Mouse (Mus musculus) intestine, embryonic 14.5 days (tissue): ENCODE data around the gene 4930539E08Rik. TPM values are rescaled to one million over a fixed set of nuclear protein-coding genes. Genes with fewer than 3 reads are reported as not detected.

Experiments used
- ATAC-seq: fragments of 200-750 bp; cut with Nextera tagmentation; replicated peaks from 2 replicates; pipeline ENCODE4 v1.8.0; 2017; ENCODE audit warnings: low read depth, moderate number of reproducible peaks, moderate TSS enrichment, moderate library complexity; ENCODE audit not compliant: low FRiP score, low TSS enrichment
- DNase-seq: peaks from one replicate; pipeline ENCODE4 v3.0.0-alpha.2; 2018; ENCODE audit warnings: low spot score
- H3K27ac ChIP-seq: fragments of 300-500 bp; sonication (generic); 2 replicates; pipeline ENCODE4 v1.5.1; 2014; ENCODE audit warnings: low read depth, mild to moderate bottlenecking, control low read depth
- H3K27me3 ChIP-seq: fragments of 300-500 bp; sonication (generic); replicated peaks from 2 replicates; pipeline ENCODE4 v1.6.1; 2014; ENCODE audit warnings: low read length, control low read depth; ENCODE audit not compliant: control insufficient read depth, insufficient read depth
- H3K36me3 ChIP-seq: fragments of 300-500 bp; sonication (generic); 2 replicates; pipeline ENCODE4 v1.6.1; 2014; ENCODE audit warnings: low read length, control low read depth; ENCODE audit not compliant: control insufficient read depth, insufficient read depth
- H3K4me1 ChIP-seq: fragments of 300-500 bp; sonication (generic); replicated peaks from 2 replicates; pipeline ENCODE4 v1.6.1; 2014; ENCODE audit warnings: low read length, control low read depth, mixed read lengths; ENCODE audit not compliant: control insufficient read depth, insufficient read depth
- H3K4me2 ChIP-seq: fragments of 300-500 bp; sonication (generic); 2 replicates; pipeline ENCODE4 v1.6.1; 2014; ENCODE audit warnings: low read length
- H3K4me3 ChIP-seq: fragments of 300-500 bp; sonication (generic); 2 replicates; pipeline ENCODE4 v1.5.1; 2014; ENCODE audit warnings: low read depth, low read length, control low read depth, mixed read lengths
- H3K9ac ChIP-seq: fragments of 300-500 bp; sonication (generic); 2 replicates; pipeline ENCODE4 v1.6.1; 2014; ENCODE audit warnings: mild to moderate bottlenecking, low read length
- H3K9me3 ChIP-seq: fragments of 300-500 bp; sonication (generic); 2 replicates; pipeline ENCODE4 v1.6.1; 2016; ENCODE audit warnings: low read length, control low read depth; ENCODE audit not compliant: control insufficient read depth
- WGBS: fragments of 180-500 bp; shearing (Covaris S2); extraction: QIAGEN DNeasy Blood & Tissue Kit; methylation state at CpG from one replicate; pipeline ENCODE4 v1.1.7; 2014; 5-methylcytosine and 5-hydroxymethylcytosine counted together
- polyA plus RNA-seq: library from polyadenylated mRNA; unstranded; fragments of >200 nt; fragmentation: Nextera tagmentation; extraction: Ambion mirVana; gene quantifications from 2 replicates; pipeline ENCODE4 v1.2.1, GENCODE M21; 2014

The 4930539E08Rik gene
- polyA plus RNA-seq, 1 experiment from 2014 or later = 3.6 TPM

DNA sequence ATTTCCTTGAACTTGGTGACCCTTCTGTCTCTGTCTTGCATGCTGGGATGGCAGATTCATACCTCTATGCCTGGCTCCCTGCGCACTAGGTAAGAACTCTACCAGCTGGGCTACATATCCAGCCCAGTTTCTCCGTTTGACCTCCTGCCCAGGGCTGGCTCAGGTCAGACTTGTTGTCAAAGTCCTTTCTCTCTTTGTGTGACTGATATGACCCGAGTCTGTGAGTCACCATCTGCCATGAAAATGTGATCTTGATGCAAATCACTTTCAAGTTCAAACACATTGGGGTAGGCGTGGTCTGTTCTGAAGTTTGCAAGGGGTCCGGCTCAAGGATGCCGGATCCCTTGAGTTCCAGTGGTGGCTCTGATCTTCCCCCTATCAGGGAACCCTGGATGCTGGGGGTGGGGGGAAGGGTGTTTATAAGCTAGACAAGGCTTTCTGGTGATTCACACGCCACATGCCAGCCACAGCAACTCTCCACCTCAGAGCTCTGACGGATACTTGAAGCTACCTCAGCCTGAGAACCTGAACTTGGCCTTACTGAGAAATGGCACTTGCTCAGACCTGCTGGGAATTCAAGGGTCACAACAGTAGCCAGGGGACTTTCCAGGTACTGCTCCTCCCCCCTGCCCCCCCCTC is 10.0 kb upstream of the 4930539E08Rik start:
- WGBS = 84% methylated on average over 8 of the region's 8 CpGs

GRCm38 (mm10) chr17:28922096-28922495 is 7.0 kb upstream of the 4930539E08Rik start:
- H3K4me3 ChIP-seq = no peak overlapping the region
- no peaks in the 10 kb centered on the region for H3K36me3 ChIP-seq
- H3K4me1 ChIP-seq = no peaks in the 10 kb centered on the region
- no peak overlapping the region for H3K4me2 ChIP-seq
- no peaks in the 10 kb centered on the region for H3K27me3 ChIP-seq
- WGBS = 58% methylated on average over 6 of the region's 6 CpGs
- DNase-seq = no peak
- H3K27ac ChIP-seq = no peak overlapping the region
- ATAC-seq = no peak
- H3K9me3 ChIP-seq = no peaks in the 10 kb centered on the region
- H3K9ac ChIP-seq = no peak overlapping the region

More for the DNA sequence above, 10.0 kb upstream of the 4930539E08Rik start:
- Histone ChIP-seq H3K4me2 (no peak overlapping the region), H3K36me3 (no peaks in the 10 kb centered on the region), H3K4me3 (no peak overlapping the region), H3K9me3 (no peaks in the 10 kb centered on the region), H3K27me3 (no peaks in the 10 kb centered on the region), H3K9ac (no peak overlapping the region), H3K4me1 (peaks cover 4% of the 10 kb centered on the region; the same call in 1 of the 2 replicates), H3K27ac (no peak overlapping the region)
- ATAC-seq (no peak), DNase-seq (no peak)

- no peaks in the 10 kb centered on the region for H3K4me1 ChIP-seq
- H3K4me2 ChIP-seq = no peak overlapping the region
- H3K36me3 ChIP-seq = no peaks in the 10 kb centered on the region
- ATAC-seq (no peak), DNase-seq (no peak)
- H3K9ac ChIP-seq = no peak overlapping the region
- H3K9me3 ChIP-seq = no peaks in the 10 kb centered on the region
- no peak overlapping the region for H3K27ac ChIP-seq
- H3K4me3 ChIP-seq = no peak overlapping the region
- WGBS = 67% methylated on average over 8 of the region's 8 CpGs
- no peaks in the 10 kb centered on the region for H3K27me3 ChIP-seq
These were observed 6.0 kb upstream of the 4930539E08Rik start for GRCm38 (mm10) chr17:28921086-28921485.

GRCm38 (mm10) chr17:28916520-28916919 is 1.4 kb upstream of the 4930539E08Rik start:
- ATAC-seq = no peak
- no peak overlapping the region for H3K27ac ChIP-seq
- no peak overlapping the region for H3K4me2 ChIP-seq
- no peaks in the 10 kb centered on the region for H3K27me3 ChIP-seq
- H3K9ac ChIP-seq = no peak overlapping the region
- H3K36me3 ChIP-seq = no peaks in the 10 kb centered on the region
- WGBS = 67% methylated on average over 1 of the region's 1 CpGs
- no peaks in the 10 kb centered on the region for H3K9me3 ChIP-seq
- no peaks in the 10 kb centered on the region for H3K4me1 ChIP-seq
- DNase-seq = no peak
- H3K4me3 ChIP-seq = no peak overlapping the region

GRCm38 (mm10) chr17:28913940-28914339 is 1.2 kb downstream of the 4930539E08Rik start:
- no peak overlapping the region for H3K9ac ChIP-seq
- no peak for ATAC-seq

DNA sequence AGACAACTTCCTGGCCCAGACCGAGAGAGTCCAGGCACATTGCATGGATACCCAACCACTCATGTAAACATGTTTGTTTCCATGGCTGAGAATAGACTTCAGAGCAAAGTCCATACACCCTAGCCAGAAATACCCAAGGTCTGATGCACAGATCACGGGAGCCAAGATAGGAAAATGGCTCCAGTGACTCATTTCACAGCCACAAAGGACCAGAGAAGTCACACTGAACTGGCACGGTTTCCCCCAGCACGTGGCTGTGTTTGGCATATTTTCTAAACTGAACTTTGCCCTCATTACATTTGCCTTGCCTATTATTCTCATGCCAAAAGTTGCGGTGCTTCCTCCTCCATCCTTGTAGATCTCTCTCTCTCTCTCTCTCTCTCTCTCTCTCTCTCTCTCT is 1.9 kb downstream of the 4930539E08Rik start:
- Histone ChIP-seq H3K4me2 (0 out of 2 replicates have a peak overlapping the region, but pooled peaks have one; percentile 16), H3K4me1 (peaks cover 3% of the 10 kb centered on the region; the same call in 1 of the 2 replicates), H3K4me3 (no peak overlapping the region), H3K27me3 (0 out of 2 replicates have a peak, but pooled peaks cover 5% of the 10 kb centered on the region), H3K9ac (no peak overlapping the region), H3K9me3 (no peaks in the 10 kb centered on the region), H3K27ac (no peak overlapping the region), H3K36me3 (no peaks in the 10 kb centered on the region)
- WGBS = 48% methylated on average over 5 of the region's 5 CpGs
- DNase-seq = no peak
- no peak for ATAC-seq

More at GRCm38 (mm10) chr17:28913940-28914339, 1.2 kb downstream of the 4930539E08Rik start:
- Histone ChIP-seq H3K27ac (no peak overlapping the region), H3K4me2 (peak overlapping the region; percentile 33), H3K36me3 (no peaks in the 10 kb centered on the region), H3K27me3 (no peaks in the 10 kb centered on the region), H3K4me3 (peak overlapping the region; percentile 16; the same call in 1 of the 2 replicates), H3K4me1 (peaks cover 2% of the 10 kb centered on the region; the same call in 1 of the 2 replicates), H3K9me3 (no peaks in the 10 kb centered on the region)
- DNase-seq = no peak
- WGBS = 49% methylated on average over 6 of the region's 6 CpGs

GRCm38 (mm10) chr17:28910139-28910538 is 5.0 kb downstream of the 4930539E08Rik start:
- whole genome bisulfite sequencing = 36% methylated on average over 7 of the region's 7 CpGs
- Histone ChIP-seq H3K9me3 (no peaks in the 10 kb centered on the region), H3K9ac (no peak overlapping the region), H3K27me3 (0 out of 2 replicates have a peak, but pooled peaks cover 5% of the 10 kb centered on the region), H3K4me1 (peaks cover 3% of the 10 kb centered on the region; the same call in 1 of the 2 replicates), H3K27ac (no peak overlapping the region), H3K4me2 (peak overlapping the region; percentile 48), H3K36me3 (no peaks in the 10 kb centered on the region), H3K4me3 (0 out of 2 replicates have a peak overlapping the region, but pooled peaks have one; percentile 16)
- DNase-seq (no peak), ATAC-seq (peak; percentile 56; the same call in 1 of the 2 replicates)

GRCm38 (mm10) chr17:28909252-28909941 is 5.7 kb downstream of the 4930539E08Rik start:
- no peak for ATAC-seq
- DNase-seq = peak; percentile 85

More at GRCm38 (mm10) chr17:28909252-28909941, 5.7 kb downstream of the 4930539E08Rik start:
- Histone ChIP-seq H3K4me3 (peak overlapping the region; percentile 16), H3K27me3 (0 out of 2 replicates have a peak, but pooled peaks cover 5% of the 10 kb centered on the region), H3K9ac (no peak overlapping the region), H3K4me2 (peak overlapping the region; percentile 48), H3K9me3 (no peaks in the 10 kb centered on the region), H3K36me3 (no peaks in the 10 kb centered on the region), H3K4me1 (peaks cover 7% of the 10 kb centered on the region; the same call in 1 of the 2 replicates), H3K27ac (no peak overlapping the region)
- 8% methylated on average over 29 of the region's 29 CpGs for WGBS
